Mouse (Mus musculus) ES-E14 (cell line): ENCODE measurements around the gene Slc25a34. TPM values are rescaled to one million over a fixed set of nuclear protein-coding genes. Genes with fewer than 3 reads are reported as not detected.

Experiments
- DNase-seq: peaks from one replicate; pipeline ENCODE4 v3.0.0-alpha.2; 2013; ENCODE audit warnings: low read depth, low spot score
- H3K27ac ChIP-seq: 2 replicates; pipeline ENCODE4 v1.5.1; 2012; ENCODE audit warnings: low read depth, mild to moderate bottlenecking, low read length, moderate library complexity, mixed read lengths; ENCODE audit not compliant: poor library complexity, insufficient read depth, severe bottlenecking
- H3K36me3 ChIP-seq: 2 replicates; pipeline ENCODE4 v1.6.1; 2012; ENCODE audit warnings: mild to moderate bottlenecking, low read length, moderate library complexity, mixed read lengths; ENCODE audit not compliant: control insufficient read depth, poor library complexity, insufficient read depth, severe bottlenecking
- H3K4me1 ChIP-seq, 2 experiments: fragments of 150-350 bp in 1 of 2; sonication (generic) in 1 of 2; 2 replicates each; pipeline ENCODE4 v1.6.1; 2012; ENCODE audit warnings: low read length in 2 of 2, mild to moderate bottlenecking in 1 of 2, mixed read lengths in 1 of 2; ENCODE audit not compliant: control insufficient read depth in 2 of 2, insufficient read depth in 2 of 2, poor library complexity in 1 of 2
- H3K4me3 ChIP-seq, 2 experiments: fragments of 150-350 bp in 1 of 2; sonication (generic) in 1 of 2; 2 replicates each; pipeline ENCODE4 v1.5.1; 2012; ENCODE audit warnings: low read length in 2 of 2, low read depth in 1 of 2, mild to moderate bottlenecking in 1 of 2, mixed read lengths in 1 of 2; ENCODE audit not compliant: insufficient read depth in 1 of 2, poor library complexity in 1 of 2, severe bottlenecking in 1 of 2
- H3K9ac ChIP-seq: 2 replicates; pipeline ENCODE4 v1.6.1; 2012; ENCODE audit warnings: low read depth, mild to moderate bottlenecking, low read length, mixed read lengths; ENCODE audit not compliant: poor library complexity, insufficient read depth, severe bottlenecking
- H3K9me3 ChIP-seq: fragments of 150-350 bp; sonication (generic); 2 replicates; pipeline ENCODE4 v1.6.1; 2012; ENCODE audit warnings: low read depth, mild to moderate bottlenecking, low read length; ENCODE audit not compliant: control insufficient read depth, insufficient read depth
- CHD2 ChIP-seq: IDR thresholded peaks from 2 replicates; pipeline ENCODE4 v1.6.1; 2014; ENCODE audit warnings: mild to moderate bottlenecking, low read depth, low read length, inconsistent platforms
- HCFC1 ChIP-seq: IDR thresholded peaks from 2 replicates; pipeline ENCODE4 v1.6.1; 2012; ENCODE audit warnings: low read length, inconsistent platforms, borderline replicate concordance; ENCODE audit not compliant: insufficient read depth
- MAFK ChIP-seq: IDR thresholded peaks from 2 replicates; pipeline ENCODE4 v1.6.1; 2014; ENCODE audit warnings: mild to moderate bottlenecking, low read depth, low read length, inconsistent platforms; ENCODE audit not compliant: insufficient read depth
- ZC3H11A ChIP-seq: IDR thresholded peaks from 2 replicates; pipeline ENCODE4 v1.6.1; 2012; ENCODE audit warnings: low read depth, mild to moderate bottlenecking, inconsistent platforms, low read length, borderline replicate concordance
- ZNF384 ChIP-seq: IDR thresholded peaks from 2 replicates; pipeline ENCODE4 v1.6.1; 2012; ENCODE audit warnings: low read depth, low read length, inconsistent platforms
- in situ Hi-C, 2 experiments: fragments of 600-800 bp; cut with MboI; formaldehyde crosslinking; loops; one replicate each; pipeline ENCODE4 v1.15.1; 2025; ENCODE audit warnings: low sequenced_read_pairs in 2 of 2, inconsistent platforms in 1 of 2; ENCODE audit not compliant: unreplicated experiment in 2 of 2
- total RNA-seq: library from RNA; depleted of rRNA; stranded (reverse); fragments of 300-350 nt; gene quantifications from 2 replicates; pipeline ENCODE4 v1.2.3, GENCODE M21; 2012

Gene Slc25a34
- total RNA-seq, 1 experiment, result 0.76 TPM

DNA sequence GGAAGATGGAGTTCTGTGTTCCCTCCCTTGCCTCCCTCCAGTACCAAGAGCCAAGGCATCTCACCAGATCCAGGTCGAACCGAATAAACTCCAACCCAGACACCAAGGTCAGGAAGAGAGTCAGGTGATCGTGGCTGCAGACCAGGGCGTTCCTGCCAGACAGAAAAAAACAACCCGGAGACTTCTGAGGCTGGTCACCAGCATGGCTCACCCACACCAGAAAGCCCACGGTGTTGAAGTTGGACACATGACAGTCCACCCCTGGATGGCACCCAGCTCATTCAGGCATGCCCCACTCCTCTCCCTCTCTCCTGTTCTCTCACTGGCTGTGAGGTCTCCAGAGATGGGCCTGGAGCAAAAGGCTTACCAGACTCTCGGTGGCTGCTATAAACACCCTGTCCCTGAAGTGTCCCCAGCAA is 17.7 kb upstream of the Slc25a34 start:
- no peak for DNase-seq
- in situ Hi-C loops, result no loop called here
- Histone ChIP-seq H3K9me3 (no peaks in the 10 kb centered on the region), H3K9ac (no peak overlapping the region), H3K27ac (no peak overlapping the region), H3K36me3 (no peaks in the 10 kb centered on the region; the same call in 1 of the 2 replicates), H3K4me3 (no peak overlapping the region), H3K4me1 (peaks cover 0 to 9% of the 10 kb centered on the region in 2 experiments; a peak in 1 of 4 replicates)
- TF ChIP-seq MAFK (no peak), CHD2 (no peak), ZNF384 (no peak), ZC3H11A (no peak), HCFC1 (no peak)

DNA sequence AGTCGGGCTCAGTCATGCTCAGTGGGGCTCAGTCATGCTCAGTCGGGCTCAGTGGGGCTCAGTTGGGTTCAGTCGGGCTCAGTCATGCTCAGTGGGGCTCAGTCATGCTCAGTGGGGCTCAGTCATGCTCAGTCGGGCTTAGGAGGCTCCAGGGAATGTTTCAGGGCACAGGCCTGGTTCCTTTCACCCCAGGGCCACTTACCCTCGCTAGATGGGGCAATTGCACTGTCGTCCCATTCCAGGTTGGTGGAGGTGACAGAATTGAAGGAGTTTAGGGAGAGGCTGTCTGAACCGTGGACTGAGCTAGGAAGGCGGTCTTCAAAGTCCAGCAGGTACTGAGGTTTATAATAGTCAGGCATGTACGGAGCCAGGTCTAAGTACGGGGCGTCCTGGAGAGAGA is 15.9 kb upstream of the Slc25a34 start:
- DNase-seq, result no peak
- in situ Hi-C loops, result no loop called here
- Histone ChIP-seq H3K4me1 (peaks cover 0 to 9% of the 10 kb centered on the region in 2 experiments; a peak in 1 of 4 replicates), H3K9ac (no peak overlapping the region), H3K36me3 (no peaks in the 10 kb centered on the region; the same call in 1 of the 2 replicates), H3K27ac (no peak overlapping the region), H3K9me3 (no peaks in the 10 kb centered on the region), H3K4me3 (no peak overlapping the region)
- TF ChIP-seq HCFC1 (0 out of 2 replicates have a peak, but pooled peaks have one; percentile 5), ZC3H11A (no peak), ZNF384 (no peak), MAFK (no peak)

DNA sequence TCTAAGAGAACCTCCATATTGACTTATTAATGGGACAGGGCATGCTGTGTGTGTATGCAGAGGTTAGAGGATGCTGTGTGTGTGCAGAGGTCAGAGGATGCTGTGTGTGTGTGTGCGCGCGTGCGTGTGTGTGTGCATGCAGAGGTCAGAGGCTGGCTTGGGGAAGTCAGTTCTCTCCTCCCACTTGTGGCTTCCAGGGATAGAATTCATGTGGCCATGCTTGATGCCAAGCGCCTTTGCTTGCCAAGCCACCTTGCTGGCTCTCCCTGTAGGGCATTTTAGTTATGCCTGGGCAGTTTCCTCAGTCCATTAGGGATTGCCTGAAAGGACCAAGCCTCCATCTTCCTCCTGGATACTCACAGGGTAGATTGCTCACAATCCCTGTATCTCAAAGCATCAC is 13.1 kb upstream of the Slc25a34 start:
- no peak overlapping the region for H3K4me3 ChIP-seq
- TF ChIP-seq CHD2 (no peak), MAFK (no peak), ZNF384 (no peak), ZC3H11A (no peak), HCFC1 (no peak)
- in situ Hi-C loops, result no loop called here
- DNase-seq, result no peak
- peaks cover 0 to 5% of the 10 kb centered on the region in 2 experiments; a peak in 1 of 4 replicates for H3K4me1 ChIP-seq
- H3K9ac ChIP-seq, result no peak overlapping the region
- H3K9me3 ChIP-seq, result no peaks in the 10 kb centered on the region
- H3K27ac ChIP-seq, result no peak overlapping the region
- H3K36me3 ChIP-seq, result peaks cover 2% of the 10 kb centered on the region; the same call in 1 of the 2 replicates

DNA sequence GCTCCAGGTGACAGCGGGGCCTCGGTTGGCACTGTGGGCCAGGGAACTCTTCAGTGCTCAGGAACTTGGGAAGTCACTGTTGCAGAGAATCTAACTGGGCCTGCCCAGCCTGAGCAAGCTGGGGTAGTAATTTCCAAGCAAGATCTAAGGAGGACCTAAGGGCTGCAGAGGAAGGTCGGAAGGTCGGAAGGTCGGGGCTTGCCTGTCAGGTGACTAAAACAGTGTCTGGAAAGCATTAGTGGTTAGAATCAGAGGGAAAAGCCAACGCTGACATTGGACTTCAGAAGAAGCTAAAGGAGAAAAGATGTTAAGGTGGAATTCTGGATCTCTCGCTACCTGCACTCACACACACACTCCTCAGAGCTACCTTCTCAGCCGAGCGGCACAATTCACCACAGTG is 12.4 kb upstream of the Slc25a34 start:
- Histone ChIP-seq H3K27ac (no peak overlapping the region), H3K36me3 (peaks cover 2% of the 10 kb centered on the region; the same call in 1 of the 2 replicates), H3K4me3 (no peak overlapping the region), H3K4me1 (peaks cover 0 to 3% of the 10 kb centered on the region in 2 experiments; a peak in 1 of 4 replicates), H3K9me3 (no peaks in the 10 kb centered on the region), H3K9ac (no peak overlapping the region)
- in situ Hi-C loops, result no loop called here
- TF ChIP-seq ZNF384 (no peak), ZC3H11A (no peak), HCFC1 (no peak), MAFK (no peak), CHD2 (no peak)
- no peak for DNase-seq

DNA sequence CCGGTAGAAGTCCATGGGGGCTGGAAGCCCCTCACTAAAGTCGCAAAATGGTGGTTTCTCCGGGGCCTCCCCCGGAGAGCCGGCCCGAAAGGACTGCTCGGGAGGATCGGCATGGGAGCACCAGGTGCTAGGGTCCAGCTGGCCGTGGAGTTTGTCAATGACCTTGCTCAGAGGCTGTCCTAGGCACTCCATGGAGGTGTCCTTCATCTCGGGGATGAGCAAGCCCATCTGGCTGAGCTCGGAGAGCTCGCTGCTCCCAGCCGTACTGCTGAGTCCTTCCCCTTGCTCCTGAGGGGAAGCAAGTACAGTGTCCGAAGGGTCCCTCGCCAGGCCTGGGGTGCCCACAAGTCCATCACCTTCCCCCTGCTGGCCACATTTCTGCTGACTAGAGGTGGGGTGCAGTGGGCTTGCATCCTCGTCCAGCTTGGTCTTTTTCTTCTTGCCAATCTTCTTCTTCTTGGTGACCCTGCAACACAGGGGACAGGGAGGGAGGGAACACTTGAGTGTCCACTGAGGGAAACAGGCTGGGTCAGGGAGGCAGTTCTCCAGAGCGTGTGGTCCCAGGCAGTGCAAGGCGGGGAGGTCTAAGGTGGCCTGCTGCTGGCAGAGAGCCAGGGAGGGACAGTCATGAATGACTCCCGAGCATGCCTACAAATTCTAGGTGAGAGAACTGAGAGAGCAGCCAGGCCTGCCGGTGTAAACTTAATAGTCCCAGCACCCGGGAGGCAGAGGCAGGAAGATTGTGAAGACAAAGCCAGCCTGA is 8.7 kb upstream of the Slc25a34 start:
- in situ Hi-C loops, result no loop called here
- Histone ChIP-seq H3K36me3 (peaks cover 2% of the 10 kb centered on the region; the same call in 1 of the 2 replicates), H3K9ac (no peak overlapping the region), H3K9me3 (no peaks in the 10 kb centered on the region), H3K4me1 (peaks cover 0 to 10% of the 10 kb centered on the region in 2 experiments; a peak in 1 of 4 replicates), H3K27ac (no peak overlapping the region), H3K4me3 (no peak overlapping the region)
- no peak for DNase-seq
- no peak for TF ChIP-seq ZC3H11A
- TF ChIP-seq ZNF384, result no peak
- TF ChIP-seq CHD2, result no peak
- TF ChIP-seq MAFK, result no peak
- TF ChIP-seq HCFC1, result no peak
